Mouse (Mus musculus) CD4-positive, CD25-positive, alpha-beta regulatory T cell, adult 2 months (primary cell): ENCODE results near the gene Krt32.

Source experiments
- DNase-seq: peaks from one replicate; pipeline ENCODE4 v3.0.0-alpha.2; 2012; ENCODE audit warnings: low read depth, low spot score

The Krt32 gene

DNA sequence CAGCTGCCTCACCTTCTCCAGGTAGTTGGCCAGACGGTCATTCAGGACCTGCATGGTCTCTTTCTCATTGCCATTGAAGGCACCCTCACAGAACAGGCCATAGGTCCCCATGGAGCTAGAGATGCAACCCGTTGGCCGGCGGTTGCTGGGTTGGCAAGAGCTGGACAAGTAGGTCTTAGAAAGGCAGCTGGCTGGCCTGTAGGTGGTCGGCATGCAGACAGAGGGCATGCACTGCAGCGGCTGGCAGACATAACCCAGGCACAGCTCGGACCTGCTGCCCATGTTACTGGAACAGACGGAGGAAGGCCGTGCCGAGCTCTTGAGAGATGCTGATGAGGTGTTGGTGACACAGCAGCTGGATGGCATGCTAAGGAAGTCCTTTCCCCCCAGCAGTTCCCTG, at the start of gene Krt32:
Gene Krt32 (minus strand): TSS at position 366 of the 400 bp plus-strand sequence.
- DNase-seq: no peak

DNA sequence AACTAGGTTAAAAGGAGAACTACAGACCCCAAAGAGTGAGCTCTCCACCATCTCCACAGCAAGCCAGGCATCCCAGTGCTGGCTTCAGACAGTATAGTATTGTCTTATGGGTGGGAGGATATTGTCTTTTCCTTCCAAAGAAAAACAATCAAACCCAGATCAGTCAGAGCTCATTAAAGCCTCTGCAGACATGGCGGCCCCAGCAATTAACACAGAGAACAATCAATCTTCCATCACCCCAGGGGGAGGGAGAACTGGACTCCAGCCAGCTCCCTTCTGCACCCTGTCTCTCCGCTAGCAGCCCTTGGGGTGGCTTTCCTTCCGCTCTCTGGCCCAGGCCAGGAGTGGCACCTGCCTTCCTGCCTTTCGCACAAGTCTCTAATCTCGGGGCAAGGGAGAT, 49.7 kb upstream of the Krt32 start:
- no peak for DNase-seq

DNA sequence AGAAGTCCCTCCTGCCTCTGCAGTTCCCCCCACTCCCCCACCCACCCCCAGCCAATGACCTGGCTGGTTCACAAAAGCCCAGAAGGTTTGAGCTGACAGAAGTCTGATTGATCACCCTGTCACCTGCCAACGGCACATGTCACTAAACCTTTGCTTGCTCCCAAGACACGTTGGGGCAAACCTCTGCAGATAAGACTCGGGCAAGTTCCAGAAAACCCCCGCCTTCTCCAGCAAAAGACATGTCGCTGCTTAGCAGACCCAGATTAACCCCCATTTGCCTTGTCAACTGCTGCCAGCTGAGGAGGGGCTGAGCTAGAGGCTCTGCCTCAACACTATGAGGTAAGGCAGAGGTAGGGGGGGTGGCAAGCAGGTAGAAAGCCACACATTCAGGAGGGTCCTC, 48.5 kb upstream of the Krt32 start:
- no peak for DNase-seq

DNA sequence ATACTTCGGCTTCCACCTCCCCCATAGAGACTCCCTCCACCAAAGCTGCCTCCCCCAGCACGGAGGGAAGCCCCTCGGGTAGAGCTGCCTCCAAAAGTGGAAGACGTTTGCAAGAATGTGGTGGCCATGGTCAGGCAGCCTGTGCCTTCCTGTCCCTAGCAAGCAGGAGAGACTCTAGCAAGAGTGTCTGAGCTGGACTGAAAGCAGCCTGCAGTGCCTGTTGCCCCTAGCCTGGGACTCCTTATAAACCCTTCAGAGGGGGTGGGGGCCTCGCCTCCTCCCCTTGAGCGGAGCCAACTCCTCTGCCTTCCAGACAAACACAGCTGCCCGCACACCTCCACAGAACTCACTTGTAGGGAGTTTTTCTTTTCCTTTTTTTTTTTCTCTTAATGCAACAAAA, 47.7 kb upstream of the Krt32 start, which contains the start of gene Krt15:
Gene Krt15 (minus strand): TSS at position 198 of the 400 bp plus-strand sequence.
- no peak for DNase-seq

DNA sequence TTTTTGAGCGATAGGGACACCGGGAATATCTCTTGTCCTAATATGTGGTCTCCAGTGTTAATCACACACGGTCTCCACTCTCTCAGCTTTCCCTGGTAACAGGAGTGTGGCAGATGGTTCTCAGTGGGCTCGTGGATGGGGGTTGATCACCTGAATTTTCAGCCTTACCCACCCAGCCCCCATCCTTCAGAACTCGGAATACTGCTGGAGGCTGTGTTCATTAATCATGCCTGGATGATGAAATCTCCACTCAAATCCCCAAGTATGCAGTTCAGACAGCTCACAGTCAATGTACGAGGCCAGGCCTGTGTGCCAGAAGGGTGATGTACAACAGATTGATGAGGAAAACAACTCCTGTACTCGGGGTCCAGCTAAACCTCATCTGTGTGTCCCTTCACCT, 36.9 kb upstream of the Krt32 start:
- no peak for DNase-seq

DNA sequence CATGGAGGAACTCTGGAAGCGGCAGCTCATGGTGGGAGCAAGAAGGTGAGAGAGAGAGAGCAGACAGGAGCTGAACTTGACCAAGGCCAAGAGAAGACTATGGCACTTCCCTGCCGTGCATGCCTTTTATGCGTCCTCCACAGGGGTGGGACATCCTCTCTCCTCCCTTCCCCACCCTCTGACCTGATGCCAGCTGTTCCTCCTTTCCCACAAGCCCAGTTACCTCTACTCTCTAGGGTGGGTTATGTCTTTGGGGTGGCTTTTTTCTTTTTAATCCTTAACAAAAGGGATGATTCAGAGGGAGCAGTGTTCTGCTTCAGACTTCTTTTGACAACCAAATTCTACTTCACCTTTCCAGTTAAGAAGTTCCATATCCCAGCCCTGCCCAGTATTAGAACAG, 33.4 kb upstream of the Krt32 start, which contains the start of gene Krt13:
Gene Krt13 (minus strand): TSS at position 101 of the 400 bp plus-strand sequence.
- no peak for DNase-seq

DNA sequence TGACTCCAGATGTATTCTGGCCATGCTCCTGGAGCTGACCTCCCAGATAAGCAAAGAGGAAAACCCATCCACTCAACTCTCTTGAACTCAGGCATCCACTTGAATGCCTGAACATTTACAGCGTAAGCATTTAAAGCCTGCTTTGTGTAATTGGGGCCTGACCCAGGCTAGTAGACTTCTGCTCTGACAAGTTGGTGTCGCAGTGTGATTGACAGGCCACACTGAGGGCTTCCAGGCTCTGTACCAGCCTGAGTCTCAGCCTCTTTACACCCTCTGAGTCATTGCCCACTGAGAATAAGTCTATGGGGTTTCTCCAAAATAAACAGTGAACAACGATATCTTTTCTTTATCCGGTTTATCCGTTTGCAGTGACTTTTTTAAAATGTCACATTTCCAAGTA, 32.3 kb upstream of the Krt32 start:
- no peak for DNase-seq

DNA sequence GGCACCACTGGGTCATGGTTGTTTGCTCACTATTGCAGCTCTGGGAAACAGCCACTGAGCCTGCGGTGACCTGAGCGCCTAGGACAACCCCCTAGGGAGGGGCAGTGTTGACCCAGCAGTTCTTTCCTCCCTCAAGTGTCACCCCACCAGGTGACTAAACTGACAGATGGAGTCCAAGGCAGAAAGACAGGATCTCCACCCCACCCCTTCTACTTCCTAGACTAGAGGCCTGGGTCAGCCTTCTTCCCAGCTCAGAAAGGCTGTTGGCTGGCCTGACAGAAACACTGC, 25.7 kb upstream of the Krt32 start:
- no peak for DNase-seq

DNA sequence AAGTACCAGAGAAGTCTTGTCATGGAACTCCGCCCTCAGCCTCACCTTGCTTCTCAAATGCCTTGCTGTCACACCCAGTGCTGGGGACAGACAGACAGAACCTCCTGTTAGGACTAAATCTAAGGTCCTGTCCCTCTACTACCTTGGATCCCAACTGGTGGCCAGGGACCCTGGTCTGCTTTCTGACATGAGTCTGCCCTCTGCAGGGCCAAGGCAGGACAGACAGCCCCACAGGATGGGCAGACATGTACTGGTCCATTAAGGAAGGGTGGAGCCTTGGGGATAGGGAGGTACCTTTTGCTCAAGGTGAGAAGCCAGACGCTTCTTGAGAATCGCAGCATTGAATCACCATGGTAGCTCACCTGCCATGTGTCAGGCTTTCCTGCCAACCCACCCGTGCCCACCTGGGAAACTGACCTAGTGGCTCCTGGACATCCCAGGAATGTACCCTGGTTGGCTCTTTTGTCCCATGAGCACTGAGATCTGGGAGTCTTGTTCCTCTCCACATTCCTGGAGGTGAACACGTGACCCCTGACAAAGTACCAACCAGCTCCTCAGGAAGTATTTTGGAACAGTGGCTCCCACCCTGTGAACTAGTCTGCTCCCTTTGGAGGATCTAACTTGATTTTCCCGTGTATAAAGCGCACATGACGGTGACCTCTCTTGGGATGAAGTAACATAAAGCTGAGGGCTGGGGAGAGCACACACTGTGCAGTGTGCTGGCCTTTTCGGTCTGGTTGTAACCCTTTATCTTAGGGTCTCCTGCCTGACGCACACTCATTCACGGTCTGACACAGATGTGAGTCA, 25.1 kb upstream of the Krt32 start:
- DNase-seq: no peak

DNA sequence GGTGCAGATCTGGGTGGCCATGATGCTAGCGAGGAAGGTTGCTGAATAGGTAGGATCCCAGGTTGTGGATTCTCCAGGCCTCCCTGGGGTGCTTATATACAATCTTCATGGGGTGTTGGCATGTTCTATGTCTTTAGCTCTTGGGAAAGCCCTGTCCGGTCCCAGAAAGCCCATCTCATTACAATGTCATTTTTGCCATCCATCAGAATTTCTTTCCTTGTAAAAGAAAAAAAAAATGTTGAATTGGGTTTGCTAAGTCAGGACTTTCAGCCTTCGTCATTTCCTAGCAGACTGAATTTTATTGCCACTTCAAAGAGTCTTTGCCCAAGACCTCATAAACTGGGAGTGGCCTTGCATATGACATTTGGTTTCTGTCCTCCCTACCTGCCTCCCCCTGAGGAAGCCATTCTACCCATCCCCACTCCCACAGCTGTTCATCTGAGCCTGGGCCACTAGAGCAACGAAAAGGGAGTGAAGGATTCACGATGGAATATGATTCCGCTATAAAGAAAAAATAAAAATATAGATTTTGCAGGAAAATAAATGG, 17.6 kb upstream of the Krt32 start, which contains the start of gene Krt36:
Gene Krt36 (minus strand): TSS at position 51 of the 547 bp plus-strand sequence.
- DNase-seq: no peak

DNA sequence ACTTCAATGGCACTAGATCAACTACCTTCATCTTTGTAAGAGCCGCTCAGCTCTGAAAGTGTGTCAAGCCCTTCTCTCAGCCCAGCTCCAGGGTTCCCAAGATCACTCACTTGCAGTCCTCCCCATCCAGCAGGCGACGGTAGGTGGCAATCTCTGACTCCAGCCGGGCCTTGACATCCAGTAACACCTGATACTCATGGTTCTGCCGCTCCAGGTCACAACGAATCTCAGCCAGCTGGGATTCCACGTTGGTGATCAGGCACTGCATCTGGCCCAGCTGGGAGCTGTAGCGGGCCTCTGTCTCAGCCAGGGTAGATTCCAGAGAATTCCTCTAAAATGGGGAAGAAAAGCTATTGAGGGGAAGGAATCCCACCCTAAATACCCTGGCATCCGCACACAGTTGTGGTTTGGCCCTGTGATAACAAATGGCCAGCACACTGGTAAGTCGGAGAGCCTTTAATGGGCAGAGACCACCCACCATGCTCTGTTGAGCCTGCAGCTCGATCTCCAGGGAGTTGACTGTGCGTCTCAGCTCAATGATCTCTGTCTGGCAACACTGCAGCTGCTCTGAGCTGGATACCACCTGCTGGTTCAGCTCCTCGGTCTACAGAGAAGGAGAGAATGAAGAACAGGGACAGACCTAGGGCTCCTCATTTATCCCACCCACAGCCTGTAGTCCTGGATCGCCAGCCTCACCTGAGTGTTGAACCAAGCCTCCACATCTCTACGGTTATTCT, 14.8 kb upstream of the Krt32 start:
- DNase-seq: no peak

DNA sequence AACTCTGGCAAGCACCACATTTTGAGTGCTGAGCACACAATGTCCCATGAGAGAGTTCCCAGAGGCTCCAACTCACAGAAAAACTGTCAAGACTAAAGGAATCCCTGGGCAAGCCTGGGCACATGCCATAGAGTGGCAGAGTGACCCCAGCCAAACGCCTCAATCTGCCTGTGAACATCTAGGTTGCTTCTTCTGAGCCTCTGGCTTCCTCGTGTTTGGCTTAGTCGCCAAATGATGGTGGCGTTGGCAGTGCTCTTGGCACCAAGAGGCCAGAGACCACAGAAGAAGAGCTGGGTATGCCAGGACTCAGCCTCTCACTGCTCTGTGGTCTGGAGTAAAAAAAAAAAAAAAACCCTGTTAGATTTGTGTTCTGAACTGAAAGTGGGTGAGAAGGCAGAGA, 12.4 kb upstream of the Krt32 start:
- DNase-seq: no peak

DNA sequence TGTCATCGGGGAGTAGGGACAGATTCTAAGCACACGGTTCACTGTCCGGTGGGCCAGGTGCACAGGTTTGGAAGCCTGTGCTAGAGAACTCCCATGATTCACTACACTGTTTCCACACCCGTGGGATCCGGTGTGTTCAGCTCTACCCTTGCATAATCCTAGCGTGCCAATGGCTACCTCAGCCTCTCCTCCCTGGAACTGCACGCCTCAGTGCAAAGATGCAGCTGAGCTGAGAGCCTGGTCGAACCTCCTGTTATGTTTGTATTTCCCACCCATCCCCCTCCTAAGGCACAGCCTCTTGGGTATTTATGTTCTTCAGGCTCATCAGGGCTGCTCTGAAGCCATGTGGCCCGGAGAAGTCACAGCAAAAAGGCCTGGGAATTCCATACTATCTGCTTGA, 9.8 kb upstream of the Krt32 start:
- DNase-seq: no peak

DNA sequence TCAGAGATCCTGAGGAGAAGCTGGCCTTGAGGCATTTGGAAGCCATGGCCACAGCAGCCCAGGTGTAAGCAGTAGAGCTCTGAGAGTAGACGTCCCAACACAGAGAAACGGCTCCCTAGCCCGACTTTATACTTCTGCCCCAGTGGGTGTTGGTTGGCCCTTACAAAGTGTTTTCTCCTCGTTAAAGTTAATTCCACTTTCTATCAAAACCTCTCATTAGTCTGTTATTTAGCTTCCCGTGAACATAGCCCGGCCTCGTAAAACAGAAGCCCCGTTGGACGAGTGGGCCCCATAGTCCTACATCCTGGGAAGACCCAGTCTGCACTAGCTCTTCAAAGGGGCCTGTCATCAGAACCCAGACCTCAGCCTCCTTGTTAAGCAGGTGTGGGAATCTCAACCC, 8.1 kb upstream of the Krt32 start, which contains the start of gene Krt35:
Gene Krt35 (minus strand): TSS at position 101 of the 400 bp plus-strand sequence.
- no peak for DNase-seq

DNA sequence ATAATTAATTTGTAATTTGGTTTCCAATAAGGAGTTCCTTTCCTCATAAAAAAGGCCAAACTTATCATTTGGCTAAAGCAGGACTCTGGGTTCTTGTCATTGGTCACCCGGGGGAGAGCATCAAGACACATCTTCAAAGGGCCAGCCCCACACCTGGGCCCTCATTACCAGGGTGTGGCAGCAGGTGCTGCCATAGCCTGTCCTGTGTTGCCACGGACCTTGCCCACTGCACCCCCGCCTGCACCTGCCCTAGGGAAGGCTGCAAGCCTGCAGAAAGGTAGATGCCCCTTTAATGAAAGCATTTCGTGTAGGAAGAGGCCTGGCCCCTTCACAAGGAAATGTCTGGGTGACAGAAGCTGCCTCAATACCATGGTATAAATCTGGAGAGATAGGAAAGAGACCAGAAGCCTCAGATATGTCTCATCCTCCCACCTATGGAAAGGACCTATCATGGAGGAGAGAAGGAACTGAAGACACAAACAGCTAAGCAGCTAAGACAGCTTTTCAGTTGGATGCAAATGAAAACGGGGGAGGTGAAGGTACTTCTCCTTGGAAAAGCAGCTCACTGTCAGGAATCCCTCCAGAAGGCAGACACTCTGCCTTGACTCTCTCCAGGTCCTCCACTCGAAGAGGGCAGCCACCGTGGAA, 476 bp upstream of the Krt32 start:
- no peak for DNase-seq

DNA sequence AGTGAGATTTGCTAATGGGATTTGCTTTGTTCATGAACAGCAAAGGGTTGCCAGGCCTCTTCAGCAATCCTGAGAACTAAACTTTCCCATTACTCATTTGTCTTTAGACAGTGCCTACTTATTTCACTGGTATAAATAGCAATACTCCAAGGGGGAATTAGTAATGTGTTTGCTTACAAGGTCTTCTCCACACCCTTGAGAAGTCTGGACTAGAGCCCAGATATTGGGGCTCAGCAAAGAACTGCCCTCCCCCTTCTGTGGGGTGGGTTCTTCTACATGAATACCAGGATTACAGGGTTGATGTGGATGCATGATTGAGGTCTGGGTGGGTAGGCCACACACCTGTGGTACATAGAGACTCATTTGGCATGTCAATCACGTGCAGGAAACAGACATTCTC, 14.2 kb downstream of the Krt32 start:
- DNase-seq: no peak

DNA sequence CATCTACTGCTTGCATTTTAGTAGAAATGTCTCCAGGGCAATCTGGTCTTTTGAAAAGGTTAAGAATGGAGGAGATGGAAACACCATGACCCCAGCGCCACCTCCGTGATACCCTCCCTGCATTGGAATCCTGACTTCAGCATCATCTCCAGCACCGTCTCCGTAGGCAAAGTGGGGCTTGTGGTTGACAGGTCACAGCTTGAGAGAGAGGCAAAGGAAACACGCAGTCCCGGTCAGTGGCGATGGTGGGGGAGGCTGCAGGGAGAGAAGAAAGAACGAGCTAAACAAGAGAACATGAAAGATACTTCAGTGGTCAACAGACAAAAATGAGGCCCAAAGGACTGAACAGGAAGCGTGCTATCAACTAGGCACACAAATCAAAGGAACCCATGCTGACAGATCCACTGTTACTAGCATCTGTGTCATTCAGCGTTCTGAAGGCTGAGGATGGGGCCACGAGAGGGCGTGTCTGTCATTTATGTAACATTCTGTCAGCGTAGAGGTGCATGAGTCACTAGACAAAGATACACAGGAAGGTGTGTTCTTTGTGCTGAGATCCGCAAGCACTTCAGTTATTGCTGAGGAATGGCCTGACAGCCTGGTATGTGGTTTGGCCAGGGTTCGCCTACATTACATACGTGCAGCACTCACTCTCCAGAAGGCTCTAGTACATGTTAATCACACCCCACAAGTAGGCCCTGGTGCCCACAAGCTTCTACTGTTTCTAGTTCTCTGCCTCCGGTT, 20.6 kb downstream of the Krt32 start:
- no peak for DNase-seq

DNA sequence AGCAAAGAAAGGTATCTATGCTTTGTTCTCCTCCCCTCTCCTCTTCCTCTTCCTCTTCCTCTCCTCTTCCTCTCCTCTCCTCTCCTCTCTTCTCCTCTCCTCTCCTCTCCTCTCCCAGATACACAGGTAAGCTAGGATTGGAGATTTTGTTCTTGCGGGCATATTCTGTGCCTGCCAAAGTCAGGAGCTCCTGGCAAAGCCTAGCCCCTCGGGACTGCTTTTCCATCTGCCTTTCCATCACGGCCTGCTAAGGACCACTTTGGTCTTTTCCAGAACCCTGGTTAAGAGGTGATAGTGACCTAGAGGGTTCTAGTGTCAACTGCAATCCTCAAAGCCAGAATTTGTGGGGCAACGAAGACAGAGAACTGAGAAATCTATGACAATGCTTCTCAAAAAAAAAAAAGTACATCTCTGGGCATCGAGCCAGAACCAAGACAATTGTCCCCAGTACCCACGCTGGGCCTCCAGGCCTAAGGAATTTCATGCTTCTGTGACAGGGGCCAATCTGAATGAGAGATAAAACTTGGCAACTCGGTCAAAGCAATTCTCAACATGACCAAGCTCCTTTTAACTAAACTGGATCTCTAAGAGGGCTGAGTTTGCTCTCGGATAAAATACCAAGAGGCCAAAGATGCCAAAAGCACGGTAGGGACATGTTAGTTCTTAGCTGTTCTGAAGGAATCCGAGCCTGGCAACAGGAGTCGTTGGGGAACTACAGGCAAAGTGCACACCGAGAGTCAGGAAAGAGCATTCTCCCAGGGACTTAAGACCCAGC, 21.6 kb downstream of the Krt32 start:
- no peak for DNase-seq

DNA sequence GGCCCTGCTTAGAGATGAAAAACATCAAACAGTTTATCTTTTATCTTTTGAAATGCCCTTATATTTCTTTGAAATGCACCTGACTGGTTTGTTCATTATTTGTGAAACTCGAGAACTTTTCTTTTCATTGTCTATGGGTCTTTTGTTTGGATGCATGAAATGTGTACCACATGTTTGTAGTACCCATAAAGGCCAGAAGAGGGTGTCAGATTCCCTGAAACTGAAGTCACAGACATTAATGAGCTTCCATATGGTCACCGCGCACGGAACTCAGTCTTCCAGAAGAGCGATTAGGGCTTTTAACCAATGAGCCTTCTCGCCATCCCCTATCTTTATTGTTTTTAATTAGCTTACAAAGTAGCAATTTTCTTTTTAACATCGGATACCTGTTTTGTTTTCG, 29.2 kb downstream of the Krt32 start:
- no peak for DNase-seq
